Mouse (Mus musculus) CH12.LX (cell line): ENCODE results near the gene Luc7l3. TPM values are rescaled to one million over a fixed set of nuclear protein-coding genes. Genes with fewer than 3 reads are reported as not detected.

Experiments used
- DNase-seq: peaks from one replicate; pipeline ENCODE4 v3.0.0-alpha.2; 2013; ENCODE audit errors: extremely low read depth
- H3K27ac ChIP-seq: 2 replicates; pipeline ENCODE4 v1.5.1; 2012; ENCODE audit warnings: low read depth, mild to moderate bottlenecking, control low read depth, moderate library complexity; ENCODE audit not compliant: insufficient read depth
- H3K27me3 ChIP-seq: replicated peaks from 2 replicates; pipeline ENCODE3; 2012; ENCODE audit warnings: inconsistent platforms
- H3K36me3 ChIP-seq, 2 experiments: replicated peaks in 1 of 2; 2 replicates each; pipeline versions ENCODE3 to v1.6.1; 2012; ENCODE audit warnings: inconsistent platforms in 1 of 2, low read length in 1 of 2, mild to moderate bottlenecking in 1 of 2, mixed read lengths in 1 of 2, moderate library complexity in 1 of 2; ENCODE audit not compliant: control insufficient read depth in 1 of 2, insufficient read depth in 1 of 2
- H3K4me1 ChIP-seq, 2 experiments: 2 replicates each; pipeline ENCODE4 v1.6.1; 2012; ENCODE audit warnings: inconsistent platforms in 1 of 2, moderate library complexity in 1 of 2; ENCODE audit not compliant: insufficient read depth in 2 of 2, control insufficient read depth in 1 of 2
- H3K4me2 ChIP-seq: 2 replicates; pipeline ENCODE4 v1.6.1; 2012; ENCODE audit warnings: low read depth, mild to moderate bottlenecking, control low read depth; ENCODE audit not compliant: poor library complexity, insufficient read depth, severe bottlenecking
- H3K4me3 ChIP-seq, 3 experiments: fragments of 150-350 bp in 1 of 3; sonication (generic) in 1 of 3; replicated peaks in 1 of 3; 2 replicates each; pipeline versions ENCODE3 to v1.5.1; 2011 to 2012; ENCODE audit warnings: low read depth in 2 of 3, low read length in 2 of 3, mild to moderate bottlenecking in 2 of 3, moderate library complexity in 2 of 3, control low read depth in 1 of 3, improper control_type of control experiment in 1 of 3, inconsistent platforms in 1 of 3, mixed read lengths in 1 of 3; ENCODE audit not compliant: poor library complexity in 1 of 3
- H3K79me2 ChIP-seq: replicated peaks from 2 replicates; pipeline ENCODE4 v1.6.1; 2012; ENCODE audit warnings: mild to moderate bottlenecking, moderate library complexity; ENCODE audit not compliant: control insufficient read depth, poor library complexity, insufficient read depth, severe bottlenecking; ENCODE audit errors: extremely low read depth
- H3K9ac ChIP-seq: 2 replicates; pipeline ENCODE4 v1.6.1; 2012; ENCODE audit warnings: low read depth, mild to moderate bottlenecking, control low read depth, moderate library complexity; ENCODE audit not compliant: insufficient read depth
- H3K9me3 ChIP-seq: replicated peaks from 2 replicates; pipeline ENCODE3; 2012; ENCODE audit warnings: low read length, inconsistent platforms, mixed read lengths
- CTCF ChIP-seq, 2 experiments: IDR thresholded peaks in 1 of 2; conservative IDR thresholded peaks in 1 of 2; 2 replicates each; pipeline ENCODE4 v1.5.1; 2011 to 2012; ENCODE audit warnings: low read depth in 2 of 2, low read length in 2 of 2, improper control_type of control experiment in 1 of 2, inconsistent platforms in 1 of 2, mild to moderate bottlenecking in 1 of 2, moderate library complexity in 1 of 2
- E2F4 ChIP-seq: IDR thresholded peaks from 2 replicates; pipeline ENCODE4 v1.6.1; 2011; ENCODE audit warnings: low read depth, low read length, improper control_type of control experiment; ENCODE audit not compliant: insufficient replicate concordance
- ELF1 ChIP-seq: IDR thresholded peaks from 2 replicates; pipeline ENCODE4 v1.6.1; 2014; ENCODE audit warnings: low read depth, mild to moderate bottlenecking, inconsistent platforms, low read length, improper control_type of control experiment
- EP300 ChIP-seq: IDR thresholded peaks from 2 replicates; pipeline ENCODE4 v1.6.1; 2011; ENCODE audit warnings: low read length, improper control_type of control experiment
- ETS1 ChIP-seq: conservative IDR thresholded peaks from 2 replicates; pipeline ENCODE4 v1.6.1; 2012; ENCODE audit warnings: low read depth, mild to moderate bottlenecking, inconsistent platforms, low read length, improper control_type of control experiment, moderate library complexity
- GABPA ChIP-seq: IDR thresholded peaks from 2 replicates; pipeline ENCODE4 v1.6.1; 2012; ENCODE audit warnings: low read depth, low read length, improper control_type of control experiment, inconsistent platforms; ENCODE audit not compliant: insufficient replicate concordance
- HCFC1 ChIP-seq: IDR thresholded peaks from 2 replicates; pipeline ENCODE4 v1.6.1; 2012; ENCODE audit warnings: low read depth, mild to moderate bottlenecking, inconsistent platforms, low read length, improper control_type of control experiment
- JUND ChIP-seq: conservative IDR thresholded peaks from 2 replicates; pipeline ENCODE4 v1.6.1; 2011; ENCODE audit warnings: low read depth, low read length, improper control_type of control experiment
- KAT2A ChIP-seq: IDR thresholded peaks from 2 replicates; pipeline ENCODE4 v1.6.1; 2012; ENCODE audit warnings: low read length, improper control_type of control experiment, inconsistent platforms; ENCODE audit not compliant: insufficient replicate concordance
- MAZ ChIP-seq: IDR thresholded peaks from 2 replicates; pipeline ENCODE4 v1.6.1; 2012; ENCODE audit warnings: low read depth, mild to moderate bottlenecking, inconsistent platforms, low read length, improper control_type of control experiment, moderate library complexity
- MYC ChIP-seq: IDR thresholded peaks from 2 replicates; pipeline ENCODE4 v1.6.1; 2011; ENCODE audit warnings: low read depth, mild to moderate bottlenecking, improper control_type of control experiment, low read length
- NRF1 ChIP-seq: IDR thresholded peaks from 2 replicates; pipeline ENCODE4 v1.6.1; 2014; ENCODE audit warnings: low read depth, mild to moderate bottlenecking, inconsistent platforms, low read length, improper control_type of control experiment, moderate library complexity
- POLR2AphosphoS2 ChIP-seq: IDR thresholded peaks from 2 replicates; pipeline ENCODE4 v1.6.1; 2011; ENCODE audit warnings: low read depth, low read length, improper control_type of control experiment
- RAD21 ChIP-seq: IDR thresholded peaks from 2 replicates; pipeline ENCODE4 v1.6.1; 2011; ENCODE audit warnings: low read depth, mild to moderate bottlenecking, low read length, improper control_type of control experiment, moderate library complexity
- TCF12 ChIP-seq: IDR thresholded peaks from 2 replicates; pipeline ENCODE4 v1.6.1; 2014; ENCODE audit warnings: low read depth, mild to moderate bottlenecking, inconsistent platforms, low read length, improper control_type of control experiment
- USF1 ChIP-seq: IDR thresholded peaks from 2 replicates; pipeline ENCODE4 v1.6.1; 2014; ENCODE audit warnings: low read depth, mild to moderate bottlenecking, inconsistent platforms, low read length, improper control_type of control experiment
- ZMIZ1 ChIP-seq: IDR thresholded peaks from 2 replicates; pipeline ENCODE4 v1.6.1; 2012; ENCODE audit warnings: low read depth, mild to moderate bottlenecking, inconsistent platforms, low read length, improper control_type of control experiment
- dilution Hi-C: fragments of 300-500 bp; cut with MboI; formaldehyde crosslinking; loops from 2 replicates; pipeline ENCODE4 v1.14.3; 2020; ENCODE audit warnings: low sequenced_read_pairs; ENCODE audit not compliant: extremely low pct_unique_long_range_greater_than_20kb, extremely low pct_ligation_motif_present
- in situ Hi-C: fragments of 300-500 bp; cut with MboI; formaldehyde crosslinking; loops from 3 replicates; pipeline ENCODE4 v1.14.3; 2019; ENCODE audit warnings: low sequenced_read_pairs, low pct_ligation_motif_present, low pct_unique_long_range_greater_than_20kb, mixed read lengths
- polyA plus RNA-seq: library from polyadenylated mRNA; unstranded; fragments of >175 nt; gene quantifications from 2 replicates; pipeline ENCODE4 v1.2.1, GENCODE M21; 2012; ENCODE audit warnings: low read depth; ENCODE audit not compliant: insufficient read length
- total RNA-seq, 2 experiments: library from RNA; depleted of rRNA; stranded (reverse); fragments of 300-350 nt in 1 of 2; fragments of >200 nt in 1 of 2; gene quantifications; 2 replicates each; pipeline ENCODE4 v1.2.3; 2012 to 2014

Luc7l3 gene
- total and polyA plus RNA-seq, 3 experiments = 57.7 to 246 (median 69.8) TPM

DNA sequence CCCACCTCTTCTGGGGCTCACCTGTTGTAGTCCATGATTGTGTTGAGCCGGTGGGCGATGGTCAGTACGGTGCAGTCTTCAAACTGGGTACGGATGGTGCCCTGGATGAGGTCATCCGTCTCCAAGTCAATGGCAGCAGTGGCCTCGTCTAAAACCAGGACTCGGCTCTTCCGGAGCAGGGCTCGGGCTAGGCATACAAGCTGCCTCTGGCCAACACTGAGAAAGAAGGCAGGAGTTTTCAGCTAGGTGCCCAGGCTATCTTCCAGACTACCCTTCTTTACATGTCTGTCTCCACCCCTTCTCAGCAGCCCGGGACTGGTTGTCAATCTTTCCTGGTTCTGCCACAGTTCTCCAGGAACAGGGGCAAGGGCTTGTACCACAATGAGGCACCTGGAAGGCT lies 24.1 kb upstream of the Luc7l3 start:
- in situ Hi-C loops = no loop called here

DNA sequence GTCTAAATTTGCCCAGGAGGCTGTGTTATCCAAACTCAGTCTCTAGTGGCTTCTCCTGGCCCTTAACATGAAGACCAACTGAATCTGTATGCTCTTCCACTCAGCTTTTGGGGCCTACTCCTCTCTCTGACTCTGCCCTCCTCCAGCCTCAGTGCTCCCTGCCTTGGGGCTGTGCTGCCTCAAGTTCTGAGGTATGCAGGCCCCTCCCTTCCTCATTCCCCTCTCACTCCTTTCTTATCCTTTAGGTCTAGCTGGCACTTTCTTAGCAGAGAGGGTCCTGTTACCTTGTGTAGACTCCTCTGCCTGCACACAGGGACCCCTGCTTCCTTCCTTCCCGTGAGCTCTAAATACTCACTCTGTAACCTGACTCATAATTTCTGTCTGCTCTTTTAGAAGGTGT lies 22.7 kb upstream of the Luc7l3 start:
- peaks cover 10 to 27% of the 10 kb centered on the region in 2 experiments for H3K36me3 ChIP-seq
- in situ Hi-C loops = no loop called here
- dilution Hi-C loops = no loop called here

More for the DNA sequence above, 24.1 kb upstream of the Luc7l3 start:
- no peak for TF ChIP-seq ELF1
- TF ChIP-seq HCFC1 = no peak
- no peak for TF ChIP-seq E2F4
- no peak for TF ChIP-seq TCF12
- no peak for DNase-seq
- Histone ChIP-seq H3K27ac (no peak overlapping the region), H3K79me2 (no peaks in the 10 kb centered on the region), H3K4me3 (no peak overlapping the region), H3K27me3 (no peaks in the 10 kb centered on the region), H3K4me1 (peaks cover 0 to 47% of the 10 kb centered on the region in 2 experiments; a peak in 2 of 4 replicates), H3K9me3 (peaks cover 4% of the 10 kb centered on the region), H3K36me3 (peaks cover 4 to 13% of the 10 kb centered on the region in 2 experiments), H3K4me2 (no peak overlapping the region), H3K9ac (no peak overlapping the region)
- dilution Hi-C loops = no loop called here

DNA sequence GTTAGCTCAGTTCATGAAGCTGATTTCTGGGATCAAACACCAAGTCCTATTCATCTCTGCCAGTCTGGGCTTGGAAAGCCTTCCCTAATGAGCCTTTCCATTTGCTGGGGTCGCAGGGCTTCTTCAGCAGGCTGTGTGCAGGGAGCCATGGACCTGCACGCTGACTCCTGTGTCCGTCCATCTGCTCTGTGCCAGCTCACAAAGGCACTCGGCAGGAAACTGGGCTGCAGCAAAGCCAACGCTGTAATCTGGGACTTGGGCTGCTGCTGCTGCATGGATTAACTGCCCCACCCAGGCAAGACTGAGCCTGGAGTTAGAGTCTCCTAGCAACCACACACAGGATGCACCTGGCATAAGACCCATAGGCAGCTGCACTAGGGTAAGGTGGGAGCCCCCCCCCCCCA lies 22.2 kb upstream of the Luc7l3 start:
- Histone ChIP-seq H3K79me2 (no peaks in the 10 kb centered on the region), H3K4me3 (no peak overlapping the region), H3K4me2 (no peak overlapping the region), H3K27ac (no peak overlapping the region), H3K9ac (no peak overlapping the region), H3K4me1 (peaks cover 0 to 54% of the 10 kb centered on the region in 2 experiments; a peak in 2 of 4 replicates)
- in situ Hi-C loops = no loop called here
- TF ChIP-seq GABPA = no peak
- TF ChIP-seq USF1 = no peak
- no peak for TF ChIP-seq POLR2AphosphoS2
- no peak for TF ChIP-seq MYC
- no peak for TF ChIP-seq NRF1
- no peak for TF ChIP-seq CTCF (conservative IDR thresholded peaks at IDR 0.05 in 1 of 2, IDR thresholded peaks at IDR 0.05 in 1 of 2; ENCODE audit: low read depth in 2 of 2, low read length in 2 of 2)
- TF ChIP-seq ELF1 = no peak
- TF ChIP-seq RAD21 = no peak
- TF ChIP-seq, all 38 proteins: peak for 0
- peaks cover 2% of the 10 kb centered on the region for H3K9me3 ChIP-seq
- DNase-seq = no peak
- dilution Hi-C loops = no loop called here
- peaks cover 15 to 32% of the 10 kb centered on the region in 2 experiments for H3K36me3 ChIP-seq
- H3K27me3 ChIP-seq = no peaks in the 10 kb centered on the region

More for the DNA sequence above, 22.7 kb upstream of the Luc7l3 start:
- H3K4me2 ChIP-seq = no peak overlapping the region
- no peaks in the 10 kb centered on the region for H3K79me2 ChIP-seq
- H3K4me3 ChIP-seq = no peak overlapping the region
- peaks cover 4% of the 10 kb centered on the region for H3K9me3 ChIP-seq
- H3K4me1 ChIP-seq = peaks cover 0 to 54% of the 10 kb centered on the region in 2 experiments; a peak in 2 of 4 replicates
- H3K27ac ChIP-seq = no peak overlapping the region
- H3K27me3 ChIP-seq = no peaks in the 10 kb centered on the region
- H3K9ac ChIP-seq = no peak overlapping the region
- DNase-seq = no peak
- no peak for TF ChIP-seq HCFC1
- no peak for TF ChIP-seq ETS1
- TF ChIP-seq JUND = no peak
- TF ChIP-seq POLR2AphosphoS2 = no peak
- no peak for TF ChIP-seq ELF1
- TF ChIP-seq ZMIZ1 = no peak
- no peak for TF ChIP-seq KAT2A
- no peak for TF ChIP-seq MYC
- TF ChIP-seq EP300 = no peak
- no peak for TF ChIP-seq MAZ
